Mouse (Mus musculus) C2C12 (cell line): ENCODE data around the gene 3110021N24Rik. TPM values are rescaled to one million over a fixed set of nuclear protein-coding genes. Genes with fewer than 3 reads are reported as not detected.

Experiments used
- H3K27me3 ChIP-seq: one replicate; pipeline ENCODE4 v1.6.1; 2011; ENCODE audit not compliant: control insufficient read depth, insufficient read depth, insufficient read length
- H3K36me3 ChIP-seq: one replicate; pipeline ENCODE4 v1.6.1; 2011; ENCODE audit not compliant: control insufficient read depth, insufficient read depth
- H3K4me3 ChIP-seq: one replicate; pipeline ENCODE4 v1.5.1; 2011; ENCODE audit warnings: mild to moderate bottlenecking, control low read depth; ENCODE audit not compliant: poor library complexity, insufficient read depth, severe bottlenecking
- H3K79me2 ChIP-seq: one replicate; pipeline ENCODE4 v1.6.1; 2011; ENCODE audit not compliant: control insufficient read depth, insufficient read depth
- H3K79me3 ChIP-seq: one replicate; pipeline ENCODE4 v1.6.1; 2011; ENCODE audit warnings: low read depth, control low read depth
- H3ac ChIP-seq: one replicate; pipeline ENCODE3; 2011; ENCODE audit warnings: low read depth; ENCODE audit not compliant: control insufficient read depth, insufficient read length
- CEBPB ChIP-seq: IDR thresholded peaks from one replicate; pipeline ENCODE4 v1.6.1; 2011; ENCODE audit warnings: low read depth, mild to moderate bottlenecking, control low read depth, moderate library complexity
- CTCF ChIP-seq: IDR thresholded peaks from one replicate; pipeline ENCODE4 v1.5.1; 2011; ENCODE audit not compliant: control insufficient read depth, insufficient read depth, insufficient read length
- FOSL1 ChIP-seq: IDR thresholded peaks from one replicate; pipeline ENCODE4 v1.8.0; 2011; ENCODE audit warnings: mild to moderate bottlenecking, low read length; ENCODE audit not compliant: poor library complexity, insufficient read depth, severe bottlenecking
- MAX ChIP-seq: IDR thresholded peaks from one replicate; pipeline ENCODE4 v1.6.1; 2011; ENCODE audit warnings: mild to moderate bottlenecking, control low read depth
- MYOD1 ChIP-seq: IDR thresholded peaks from one replicate; pipeline ENCODE4 v1.6.1; 2011; ENCODE audit warnings: low read depth; ENCODE audit not compliant: control insufficient read depth, insufficient read length
- MYOG ChIP-seq: IDR thresholded peaks from one replicate; pipeline ENCODE4 v1.6.1; 2011; ENCODE audit not compliant: control insufficient read depth, insufficient read length; ENCODE audit errors: extremely low read depth
- USF1 ChIP-seq: IDR thresholded peaks from one replicate; pipeline ENCODE4 v1.6.1; 2011; ENCODE audit warnings: low read depth, mild to moderate bottlenecking, control low read depth, moderate library complexity
- polyA plus RNA-seq: library from polyadenylated mRNA; unstranded; fragments of >200 nt; fragmentation: generic; extraction: Trizol; gene quantifications from one replicate; pipeline ENCODE4 v1.2.1, GENCODE M21; 2012; ENCODE audit warnings: missing spikeins

3110021N24Rik gene
- polyA plus RNA-seq, 1 experiment = not detected

DNA sequence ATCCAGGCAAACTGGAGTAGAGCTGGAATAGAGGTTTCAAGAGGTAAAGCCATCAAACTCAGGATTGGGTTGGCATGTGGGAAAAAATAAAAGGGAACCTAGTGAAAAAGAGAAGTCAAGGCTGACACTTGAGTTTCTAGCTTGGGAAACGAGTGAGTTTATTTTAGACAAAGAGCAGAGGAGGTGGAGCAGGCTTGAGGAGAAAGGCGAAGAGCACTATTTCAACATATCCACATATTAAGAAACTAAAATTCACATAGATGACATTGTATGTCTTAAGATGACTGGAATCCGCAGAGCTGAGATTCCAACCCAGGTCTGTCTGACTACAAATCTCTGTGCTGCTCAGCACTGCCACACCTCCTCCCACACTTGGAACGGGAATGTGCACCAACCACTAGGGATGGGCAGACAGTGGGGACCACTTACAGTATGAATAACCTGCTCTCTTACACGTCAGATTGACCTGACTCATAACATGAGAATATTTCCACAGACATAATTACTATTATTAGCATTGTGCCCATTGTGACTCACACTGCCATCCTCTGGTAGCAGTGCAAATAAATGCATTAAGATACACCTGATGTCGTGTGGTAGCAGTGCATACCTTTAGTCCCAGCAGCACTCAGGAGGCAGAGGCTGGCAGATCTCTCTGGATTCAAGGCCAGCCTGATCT lies 69.9 kb downstream of the 3110021N24Rik start:
- H3K4me3 ChIP-seq = no peak overlapping the region
- no peaks in the 10 kb centered on the region for H3K79me2 ChIP-seq
- no peaks in the 10 kb centered on the region for H3K27me3 ChIP-seq
- no peak overlapping the region for H3ac ChIP-seq
- H3K36me3 ChIP-seq = no peaks in the 10 kb centered on the region
- no peaks in the 10 kb centered on the region for H3K79me3 ChIP-seq
- TF ChIP-seq MAX (no peak), USF1 (no peak), MYOD1 (no peak), CEBPB (peak; percentile 0), CTCF (no peak), FOSL1 (no peak)

DNA sequence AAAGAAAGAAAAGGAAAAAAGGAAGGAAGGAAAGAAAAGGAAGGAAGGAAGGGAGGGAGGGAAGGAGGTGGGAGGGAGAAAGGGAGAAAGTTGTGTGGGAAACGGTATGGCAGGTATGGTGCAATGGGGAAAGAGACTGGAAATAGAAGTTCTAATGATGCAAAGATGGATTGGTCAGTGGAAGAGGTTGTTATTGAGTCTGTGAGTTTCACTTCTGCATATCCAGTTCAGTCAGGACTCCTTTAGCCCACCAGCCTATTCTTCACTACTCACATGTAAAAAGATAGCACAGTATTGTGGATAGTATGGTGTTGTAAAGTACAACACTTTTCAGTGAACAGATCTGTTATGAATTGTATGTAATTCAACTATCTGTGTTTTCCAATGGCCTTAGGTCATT lies 71.1 kb downstream of the 3110021N24Rik start:
- TF ChIP-seq CEBPB (no peak), MAX (no peak), MYOD1 (no peak), FOSL1 (no peak), USF1 (no peak), CTCF (no peak), MYOG (no peak)
- no peak overlapping the region for H3ac ChIP-seq
- H3K79me2 ChIP-seq = no peaks in the 10 kb centered on the region
- H3K27me3 ChIP-seq = no peaks in the 10 kb centered on the region
- H3K4me3 ChIP-seq = no peak overlapping the region
- no peaks in the 10 kb centered on the region for H3K36me3 ChIP-seq
- no peaks in the 10 kb centered on the region for H3K79me3 ChIP-seq

DNA sequence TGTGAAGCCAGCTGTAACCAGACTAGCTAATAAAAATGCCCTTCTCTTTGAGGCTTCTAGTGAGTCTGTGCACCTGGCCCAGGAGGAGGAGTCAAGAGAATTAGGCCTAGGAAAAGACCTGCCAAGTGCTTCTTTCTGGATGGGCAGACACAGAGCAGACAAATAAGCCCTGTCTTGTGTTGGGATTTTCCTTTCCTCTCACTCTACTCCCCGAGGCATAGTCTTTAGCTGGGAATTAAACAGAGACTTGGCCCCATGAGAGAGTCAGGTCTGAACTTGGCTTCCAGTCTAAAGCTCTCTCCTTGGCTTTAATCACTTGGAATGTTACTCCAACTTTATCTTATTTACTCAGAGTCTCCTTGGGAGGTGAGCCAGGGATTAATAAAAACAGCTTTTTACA lies 74.5 kb downstream of the 3110021N24Rik start:
- no peak overlapping the region for H3K4me3 ChIP-seq
- TF ChIP-seq CEBPB = no peak
- no peak overlapping the region for H3ac ChIP-seq
- H3K79me3 ChIP-seq = no peaks in the 10 kb centered on the region
- no peaks in the 10 kb centered on the region for H3K79me2 ChIP-seq
- H3K36me3 ChIP-seq = no peaks in the 10 kb centered on the region
- H3K27me3 ChIP-seq = no peaks in the 10 kb centered on the region

DNA sequence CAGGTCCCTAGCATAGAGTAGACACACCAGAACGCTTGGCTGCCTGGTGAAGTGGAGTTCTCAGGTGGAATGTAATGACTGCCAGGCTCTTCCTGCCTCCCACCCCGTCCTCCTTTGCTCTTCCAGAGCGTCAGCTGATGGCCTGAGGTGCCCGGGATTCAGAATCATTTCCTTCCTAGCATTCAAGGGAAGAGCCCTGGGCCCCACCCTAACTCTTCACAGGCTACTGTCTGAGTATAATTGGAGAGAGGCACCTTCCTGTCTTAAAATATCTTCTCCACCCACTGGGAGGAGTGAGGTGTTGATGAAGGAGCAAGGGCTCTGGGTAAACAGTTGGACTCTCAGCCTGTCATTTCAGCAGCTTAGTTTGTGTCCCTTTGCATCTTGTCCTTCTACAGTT lies 77.3 kb downstream of the 3110021N24Rik start:
- Histone ChIP-seq H3K27me3 (no peaks in the 10 kb centered on the region), H3K79me3 (no peaks in the 10 kb centered on the region), H3K4me3 (no peak overlapping the region), H3K79me2 (no peaks in the 10 kb centered on the region), H3ac (no peak overlapping the region), H3K36me3 (no peaks in the 10 kb centered on the region)
- TF ChIP-seq CEBPB = no peak
- TF ChIP-seq MYOG = no peak
- TF ChIP-seq MAX = no peak
- TF ChIP-seq MYOD1 = no peak
- TF ChIP-seq USF1 = no peak
- no peak for TF ChIP-seq CTCF
- TF ChIP-seq FOSL1 = no peak

DNA sequence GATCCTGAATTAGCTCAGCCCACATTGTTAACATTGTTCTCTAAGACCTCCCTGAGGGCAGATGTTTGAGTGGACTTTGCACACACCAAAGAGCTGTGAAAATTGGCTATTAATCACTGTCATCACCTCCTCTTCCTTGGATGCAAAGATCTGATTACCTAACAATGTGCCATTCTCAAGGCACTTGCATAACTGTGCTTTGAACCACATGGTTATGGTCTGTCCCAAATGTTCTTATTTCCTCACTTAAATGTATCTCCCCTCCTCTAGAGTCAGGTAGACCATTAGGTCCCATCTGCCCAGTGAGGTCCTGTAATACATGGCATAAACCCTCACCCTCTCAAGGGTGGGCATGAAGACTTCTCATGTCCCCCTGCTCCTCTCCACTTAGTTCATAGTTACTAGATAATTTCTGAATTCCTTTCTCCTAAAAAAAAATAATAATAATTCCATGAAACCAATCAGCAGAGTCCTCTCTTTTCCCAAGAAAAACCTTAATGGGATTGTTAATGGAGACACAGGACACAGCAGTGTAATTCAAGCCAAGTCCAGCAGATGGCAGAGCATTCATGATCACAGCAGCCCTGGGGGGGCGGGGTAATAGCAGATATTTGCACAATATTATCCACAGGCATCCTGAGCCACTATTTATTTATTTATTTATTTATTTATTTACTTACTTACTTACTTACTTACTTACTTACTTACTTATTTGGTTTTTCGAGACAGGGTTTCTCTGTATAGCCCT lies 78.8 kb downstream of the 3110021N24Rik start:
- TF ChIP-seq CTCF = peak; percentile 22
- peak; percentile 3 for TF ChIP-seq CEBPB
- TF ChIP-seq USF1 = no peak
- H3K27me3 ChIP-seq = no peaks in the 10 kb centered on the region
- H3ac ChIP-seq = no peak overlapping the region
- H3K79me3 ChIP-seq = no peaks in the 10 kb centered on the region
- H3K36me3 ChIP-seq = no peaks in the 10 kb centered on the region
- H3K79me2 ChIP-seq = no peaks in the 10 kb centered on the region
- no peak overlapping the region for H3K4me3 ChIP-seq

DNA sequence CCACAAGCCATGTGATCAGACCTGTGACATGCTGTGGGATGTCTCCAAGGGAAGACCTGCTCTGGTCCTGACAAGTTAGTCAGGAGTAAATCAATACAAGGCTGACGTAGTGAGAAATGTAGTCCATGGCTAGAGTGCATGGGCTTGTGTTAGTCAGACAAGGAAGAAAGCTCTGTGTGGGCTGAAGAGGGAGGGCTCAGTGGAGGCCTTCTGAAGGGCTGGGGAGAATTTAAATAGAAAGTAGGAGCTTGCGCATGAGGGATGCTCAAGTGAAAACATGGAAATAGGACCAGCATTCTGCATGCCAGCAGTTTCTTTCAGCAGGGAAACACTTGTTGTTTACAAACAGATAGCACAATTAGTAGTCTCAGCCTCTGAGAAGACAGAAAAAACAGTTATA lies 84.1 kb downstream of the 3110021N24Rik start:
- no peak overlapping the region for H3ac ChIP-seq

More for the DNA sequence above, 84.1 kb downstream of the 3110021N24Rik start:
- Histone ChIP-seq H3K79me3 (no peaks in the 10 kb centered on the region), H3K36me3 (no peaks in the 10 kb centered on the region), H3K27me3 (no peaks in the 10 kb centered on the region), H3K4me3 (no peak overlapping the region), H3K79me2 (no peaks in the 10 kb centered on the region)
- TF ChIP-seq MYOD1 = no peak
- TF ChIP-seq CTCF = no peak
- TF ChIP-seq FOSL1 = no peak
